Mouse (Mus musculus): ENCODE data around the gene Fam222a. TPM values are rescaled to one million over a fixed set of nuclear protein-coding genes. Genes with fewer than 3 reads are reported as not detected.

Gene Fam222a
- polyA plus RNA-seq, 1 experiment = 2.1 TPM

GRCm38 (mm10) chr5:114651449-114651848, 83.6 kb downstream of the Fam222a start:
- DNase-seq (ENCODE audit: low read depth) = no peak

GRCm38 (mm10) chr5:114653656-114654437, 86.0 kb downstream of the Fam222a start:
- DNase-seq (ENCODE audit: low read depth) = no peak

DNA sequence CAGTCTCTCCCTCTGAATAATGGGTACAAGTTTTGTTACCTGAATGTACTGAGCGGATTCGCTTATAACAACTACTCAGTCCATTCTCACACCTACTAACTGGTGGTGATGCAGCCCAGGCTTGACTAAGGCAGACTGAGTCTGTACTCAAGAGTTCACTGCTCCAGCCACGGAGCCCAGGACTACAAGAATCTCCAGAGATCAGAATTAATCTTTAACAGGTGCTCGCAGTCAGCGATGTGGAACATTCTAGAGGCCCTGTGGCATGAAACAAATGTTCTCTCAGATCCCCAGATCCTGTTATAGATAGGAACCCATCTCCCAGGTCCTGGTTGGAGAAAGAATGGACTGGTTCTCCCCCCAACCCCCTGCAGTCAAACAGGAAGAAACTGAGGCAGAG, 87.9 kb downstream of the Fam222a start:
- no peak for DNase-seq (ENCODE audit: low read depth)

DNA sequence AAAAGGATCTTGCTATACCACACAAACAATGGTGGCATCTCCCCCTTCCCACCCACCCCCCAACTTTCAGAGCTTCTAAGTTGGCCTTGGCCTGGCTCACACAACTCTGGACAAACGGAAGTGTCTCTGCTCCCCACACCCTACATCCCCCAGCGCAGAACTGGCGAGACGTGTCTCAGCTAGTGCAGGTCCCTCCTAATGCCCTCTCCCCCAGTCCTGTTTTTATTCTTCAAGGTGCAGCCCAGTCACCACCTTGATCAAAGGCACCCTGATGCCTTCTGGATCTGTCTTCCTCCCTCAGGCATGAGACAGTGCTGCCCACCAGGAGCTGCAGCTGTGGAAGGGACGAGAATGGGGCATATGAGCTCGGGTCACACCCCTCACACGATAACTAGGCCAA, 88.5 kb downstream of the Fam222a start:
- DNase-seq (ENCODE audit: low read depth) = no peak

- no peak for DNase-seq (ENCODE audit: low read depth)
These were observed 89.6 kb downstream of the Fam222a start for GRCm38 (mm10) chr5:114657426-114657825.

GRCm38 (mm10) chr5:114658255-114658654, 90.4 kb downstream of the Fam222a start, which contains the start of gene Trpv4:
TSS of gene Trpv4 (minus strand) at chr5:114658421.
- no peak for DNase-seq (ENCODE audit: low read depth)

DNA sequence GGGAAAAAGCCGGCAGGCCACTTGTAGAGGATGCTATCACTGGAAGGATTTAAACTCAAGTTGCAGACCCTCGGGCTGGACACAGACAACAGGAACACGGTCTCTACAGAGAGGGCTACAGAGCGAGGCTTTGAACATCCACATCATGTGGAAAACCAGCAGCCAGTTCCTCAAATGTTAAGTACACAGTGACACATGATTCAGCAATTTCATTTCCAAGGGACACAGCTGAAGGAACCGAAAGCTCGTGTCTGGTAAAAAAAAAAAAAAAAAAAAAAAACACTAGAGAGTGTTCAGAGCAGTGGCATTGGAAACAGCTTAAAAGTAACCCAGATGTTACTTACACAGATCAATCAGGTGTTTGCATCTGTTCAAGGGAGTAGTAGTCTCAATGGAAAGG, 93.2 kb downstream of the Fam222a start:
- no peak for DNase-seq (ENCODE audit: low read depth)

Other genes with a start within 250 kb of the Fam222a start
- gene Kctd10, start 187.5 kb upstream of the Fam222a start, polyA plus RNA-seq (2012; rRNA removed) = 68.4 and 85.6 TPM in 2 replicates
- gene Ube3b, start 187.4 kb upstream of the Fam222a start, polyA plus RNA-seq (2012; rRNA removed) = 54.5 and 59.4 TPM in 2 replicates
- 19.0 and 22.0 TPM in 2 replicates for gene Mmab, start 124.0 kb upstream of the Fam222a start, polyA plus RNA-seq (2012; rRNA removed)
- 37.0 and 49.8 TPM in 2 replicates for gene Mvk, start 123.7 kb upstream of the Fam222a start, polyA plus RNA-seq (2012; rRNA removed)
- gene Trpv4, start 90.4 kb downstream of the Fam222a start, polyA plus RNA-seq (2012; rRNA removed) = 26.0 and 30.3 TPM in 2 replicates
- gene Gltp, start 123.0 kb downstream of the Fam222a start, polyA plus RNA-seq (2012; rRNA removed) = 118 TPM in 2 replicates
- 11.4 and 11.7 TPM in 2 replicates for gene Tchp, start 139.7 kb downstream of the Fam222a start, polyA plus RNA-seq (2012; rRNA removed)
- gene Ankrd13a, start 206.7 kb downstream of the Fam222a start, polyA plus RNA-seq (2012; rRNA removed) = 50.3 and 56.1 TPM in 2 replicates
- gene Git2, start 207.5 kb downstream of the Fam222a start, polyA plus RNA-seq (2012; rRNA removed) = 34.7 and 38.7 TPM in 2 replicates

Data from gonadal fat pad, adult 2 months (tissue).